Mouse (Mus musculus) midbrain, embryonic 16.5 days (tissue): Measurements from ENCODE around the gene Ptf1a. TPM values are rescaled to one million over a fixed set of nuclear protein-coding genes. Genes with fewer than 3 reads are reported as not detected.
A peak's percentile ranks its signal among the peaks of the same experiment; 100 is the strongest.

Experiments used
- ATAC-seq: fragments of 200-750 bp; cut with Nextera tagmentation; 2 replicates; pipeline ENCODE4 v1.8.0; 2017; ENCODE audit warnings: moderate TSS enrichment
- H3K27ac ChIP-seq: fragments of 300-500 bp; sonication (generic); 2 replicates; pipeline ENCODE4 v1.5.1; 2014; ENCODE audit warnings: mild to moderate bottlenecking, low read length, mixed read lengths
- H3K27me3 ChIP-seq: fragments of 300-500 bp; sonication (generic); 2 replicates; pipeline ENCODE4 v1.6.1; 2014; ENCODE audit warnings: low read depth, low read length, mixed read lengths; ENCODE audit not compliant: control insufficient read depth, insufficient read depth
- H3K36me3 ChIP-seq: fragments of 300-500 bp; sonication (generic); 2 replicates; pipeline ENCODE4 v1.6.1; 2014; ENCODE audit warnings: mild to moderate bottlenecking, low read length, moderate library complexity, mixed read lengths; ENCODE audit not compliant: control insufficient read depth, insufficient read depth
- H3K4me1 ChIP-seq: fragments of 300-500 bp; sonication (generic); 2 replicates; pipeline ENCODE4 v1.6.1; 2014; ENCODE audit warnings: mild to moderate bottlenecking, low read length, mixed read lengths; ENCODE audit not compliant: control insufficient read depth, insufficient read depth
- H3K4me2 ChIP-seq: fragments of 300-500 bp; sonication (generic); 2 replicates; pipeline ENCODE4 v1.6.1; 2014; ENCODE audit warnings: mild to moderate bottlenecking, low read length, mixed read lengths
- H3K4me3 ChIP-seq: fragments of 300-500 bp; sonication (generic); 2 replicates; pipeline ENCODE4 v1.5.1; 2014; ENCODE audit warnings: low read depth, mild to moderate bottlenecking, low read length, moderate library complexity, mixed read lengths
- H3K9ac ChIP-seq: fragments of 300-500 bp; sonication (generic); 2 replicates; pipeline ENCODE4 v1.6.1; 2014; ENCODE audit warnings: low read depth, low read length, mixed read lengths
- H3K9me3 ChIP-seq: fragments of 300-500 bp; sonication (generic); replicated peaks from 2 replicates; pipeline ENCODE4 v1.6.1; 2014; ENCODE audit warnings: mild to moderate bottlenecking, low read length, mixed read lengths; ENCODE audit not compliant: control insufficient read depth, poor library complexity, severe bottlenecking
- WGBS: fragments of 180-500 bp; shearing (Covaris S2); extraction: QIAGEN DNeasy Blood & Tissue Kit; methylation state at CpG from one replicate; pipeline ENCODE4 v1.1.7; 2014; 5-methylcytosine and 5-hydroxymethylcytosine counted together
- polyA plus RNA-seq: library from polyadenylated mRNA; unstranded; fragments of >200 nt; fragmentation: Nextera tagmentation; extraction: Ambion mirVana; gene quantifications from 2 replicates; pipeline ENCODE4 v1.2.1, GENCODE M21; 2015

The Ptf1a gene
- polyA plus RNA-seq, 1 experiment from 2014 or later = not detected

DNA sequence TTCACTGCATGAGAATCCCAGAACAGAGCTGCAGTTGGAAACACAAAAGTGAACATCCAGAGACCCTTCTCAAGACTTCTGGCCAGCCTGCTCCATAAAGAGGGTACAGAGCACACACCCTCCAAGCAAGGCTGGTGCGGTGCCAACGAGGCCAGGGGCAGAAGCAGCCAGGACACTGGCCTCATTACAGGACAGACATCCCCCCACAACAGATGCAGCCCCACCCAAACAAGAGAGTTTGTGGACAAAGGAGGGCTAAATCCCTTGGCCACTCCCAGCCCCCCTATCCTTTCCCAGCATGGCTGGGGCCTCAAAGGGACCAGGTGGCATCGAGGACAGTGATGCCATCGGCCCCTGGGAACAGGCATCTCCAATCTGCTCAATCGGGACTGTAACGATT is 22.4 kb upstream of the Ptf1a start:
- no peak for ATAC-seq
- no peaks in the 10 kb centered on the region for H3K36me3 ChIP-seq
- no peak overlapping the region for H3K4me2 ChIP-seq
- H3K4me3 ChIP-seq = no peak overlapping the region
- H3K4me1 ChIP-seq = 0 out of 2 replicates have a peak, but pooled peaks cover 5% of the 10 kb centered on the region
- H3K27ac ChIP-seq = no peak overlapping the region
- 63% methylated on average over 6 of the region's 6 CpGs for WGBS
- no peak overlapping the region for H3K9ac ChIP-seq
- H3K27me3 ChIP-seq = peaks cover 34% of the 10 kb centered on the region
- no peaks in the 10 kb centered on the region for H3K9me3 ChIP-seq

DNA sequence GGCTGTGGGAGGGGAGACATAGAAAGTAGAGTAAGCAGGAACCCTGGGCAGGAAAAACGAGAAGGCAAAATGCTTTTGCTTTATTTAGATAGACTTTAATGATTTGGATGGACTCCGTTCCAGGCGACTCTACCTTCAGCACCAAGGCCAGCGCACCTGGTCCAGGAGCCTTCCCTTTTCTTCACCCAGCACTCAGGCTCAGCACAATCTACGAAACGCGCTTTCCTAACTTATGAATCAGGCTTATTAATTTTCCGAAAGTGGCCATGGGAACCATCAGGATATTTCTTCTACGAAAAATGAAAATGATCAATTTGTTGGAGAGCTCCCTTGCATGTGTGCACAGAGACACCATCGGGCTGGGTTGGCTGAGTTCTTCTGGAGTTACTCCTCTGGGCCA is 16.4 kb upstream of the Ptf1a start:
- WGBS = 7% methylated on average over 10 of the region's 10 CpGs
- no peaks in the 10 kb centered on the region for H3K9me3 ChIP-seq
- no peak overlapping the region for H3K27ac ChIP-seq

GRCm38 (mm10) chr2:19429691-19430690 is 15.5 kb upstream of the Ptf1a start:
- Histone ChIP-seq H3K4me1 (peaks cover 11% of the 10 kb centered on the region), H3K9me3 (no peaks in the 10 kb centered on the region), H3K4me2 (peak overlapping the region; percentile 47), H3K36me3 (no peaks in the 10 kb centered on the region), H3K9ac (no peak overlapping the region), H3K4me3 (peak overlapping the region; percentile 25; the same call in 1 of the 2 replicates), H3K27ac (no peak overlapping the region), H3K27me3 (peaks cover 80% of the 10 kb centered on the region)
- WGBS = 2% methylated on average over 31 of the region's 31 CpGs
- ATAC-seq = no peak

More for the DNA sequence above, 16.4 kb upstream of the Ptf1a start:
- no peak overlapping the region for H3K9ac ChIP-seq
- peaks cover 11% of the 10 kb centered on the region for H3K4me1 ChIP-seq
- H3K27me3 ChIP-seq = peaks cover 78% of the 10 kb centered on the region
- H3K36me3 ChIP-seq = no peaks in the 10 kb centered on the region
- no peak overlapping the region for H3K4me2 ChIP-seq
- ATAC-seq = no peak
- no peak overlapping the region for H3K4me3 ChIP-seq

GRCm38 (mm10) chr2:19430746-19431145 is 14.7 kb upstream of the Ptf1a start:
- Histone ChIP-seq H3K9ac (no peak overlapping the region), H3K4me1 (peaks cover 11% of the 10 kb centered on the region), H3K4me2 (peak overlapping the region; percentile 47), H3K4me3 (peak overlapping the region; percentile 25), H3K27me3 (peaks cover 79% of the 10 kb centered on the region), H3K27ac (no peak overlapping the region), H3K36me3 (no peaks in the 10 kb centered on the region), H3K9me3 (no peaks in the 10 kb centered on the region)
- peak; percentile 71 for ATAC-seq
- under 1% methylated on average over 33 of the region's 33 CpGs for WGBS

- Histone ChIP-seq H3K36me3 (no peaks in the 10 kb centered on the region), H3K9ac (no peak overlapping the region), H3K4me1 (peaks cover 11% of the 10 kb centered on the region), H3K27ac (no peak overlapping the region), H3K9me3 (no peaks in the 10 kb centered on the region), H3K4me2 (peak overlapping the region; percentile 47), H3K27me3 (peaks cover 81% of the 10 kb centered on the region), H3K4me3 (peak overlapping the region; percentile 25)
- under 1% methylated on average over 18 of the region's 18 CpGs for WGBS
- peak; percentile 70 for ATAC-seq
Measured at GRCm38 (mm10) chr2:19431186-19431585, 14.3 kb upstream of the Ptf1a start.

GRCm38 (mm10) chr2:19431614-19432323 is 13.7 kb upstream of the Ptf1a start:
- Histone ChIP-seq H3K4me3 (no peak overlapping the region), H3K27ac (no peak overlapping the region), H3K27me3 (peaks cover 76% of the 10 kb centered on the region), H3K9ac (no peak overlapping the region), H3K4me1 (peaks cover 11% of the 10 kb centered on the region), H3K36me3 (no peaks in the 10 kb centered on the region), H3K4me2 (no peak overlapping the region), H3K9me3 (no peaks in the 10 kb centered on the region)
- ATAC-seq = peak; percentile 34
- WGBS = 2% methylated on average over 41 of the region's 41 CpGs

DNA sequence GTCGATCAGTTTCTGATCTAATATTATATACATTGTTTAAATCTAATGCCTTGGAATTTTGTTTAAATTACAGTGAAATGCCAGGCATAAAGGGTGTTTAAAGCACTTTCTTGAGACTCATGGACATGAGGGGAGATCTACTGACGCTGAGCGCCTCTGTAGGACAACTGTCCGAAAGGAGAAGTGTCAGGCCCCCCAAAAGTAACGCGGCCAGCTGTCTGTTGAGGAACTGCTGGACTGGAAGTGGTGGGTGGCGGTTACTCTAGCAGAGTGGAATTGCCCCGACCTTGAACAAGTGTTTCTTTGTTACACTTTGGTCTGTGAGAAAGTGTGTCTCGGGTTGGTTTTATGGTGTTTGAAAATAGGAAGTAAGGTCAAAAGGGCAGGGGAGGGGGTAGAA is 1.1 kb upstream of the Ptf1a start:
- Histone ChIP-seq H3K4me2 (no peak overlapping the region), H3K4me1 (peaks cover 18% of the 10 kb centered on the region)
- ATAC-seq = no peak

DNA sequence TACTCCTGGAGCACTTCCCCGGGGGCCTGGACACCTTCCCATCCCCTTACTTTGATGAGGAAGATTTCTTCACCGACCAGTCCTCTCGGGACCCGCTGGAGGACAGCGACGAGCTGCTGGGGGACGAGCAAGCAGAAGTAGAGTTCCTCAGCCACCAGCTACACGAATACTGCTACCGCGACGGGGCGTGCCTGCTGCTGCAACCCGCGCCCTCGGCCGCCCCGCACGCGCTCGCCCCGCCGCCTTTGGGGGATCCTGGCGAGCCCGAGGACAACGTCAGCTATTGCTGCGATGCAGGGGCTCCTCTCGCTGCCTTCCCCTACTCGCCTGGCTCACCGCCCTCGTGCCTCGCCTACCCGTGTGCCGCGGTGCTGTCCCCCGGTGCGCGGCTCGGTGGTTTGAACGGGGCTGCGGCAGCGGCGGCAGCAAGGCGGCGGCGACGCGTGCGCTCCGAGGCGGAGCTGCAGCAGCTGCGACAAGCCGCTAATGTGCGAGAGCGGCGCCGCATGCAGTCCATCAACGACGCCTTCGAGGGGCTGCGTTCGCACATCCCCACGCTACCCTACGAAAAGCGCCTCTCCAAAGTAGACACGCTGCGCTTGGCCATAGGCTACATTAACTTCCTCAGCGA is 523 bp downstream of the Ptf1a start:
- no peaks in the 10 kb centered on the region for H3K9me3 ChIP-seq
- peak; percentile 23; the same call in 1 of the 2 replicates for ATAC-seq
- peak overlapping the region; percentile 35 for H3K4me3 ChIP-seq
- peaks cover 87% of the 10 kb centered on the region for H3K27me3 ChIP-seq
- H3K27ac ChIP-seq = no peak overlapping the region
- no peaks in the 10 kb centered on the region for H3K36me3 ChIP-seq
- under 1% methylated on average over 66 of the region's 67 CpGs for WGBS
- no peak overlapping the region for H3K9ac ChIP-seq
- peaks cover 18% of the 10 kb centered on the region for H3K4me1 ChIP-seq
- peak overlapping the region; percentile 60 for H3K4me2 ChIP-seq

More for the DNA sequence above, 1.1 kb upstream of the Ptf1a start:
- Histone ChIP-seq H3K9me3 (no peaks in the 10 kb centered on the region), H3K27ac (no peak overlapping the region), H3K9ac (no peak overlapping the region), H3K27me3 (peaks cover 81% of the 10 kb centered on the region), H3K36me3 (no peaks in the 10 kb centered on the region), H3K4me3 (no peak overlapping the region)
- 2% methylated on average over 9 of the region's 9 CpGs for WGBS
